Mouse (Mus musculus): ENCODE results near the gene Abtb1.

DNA sequence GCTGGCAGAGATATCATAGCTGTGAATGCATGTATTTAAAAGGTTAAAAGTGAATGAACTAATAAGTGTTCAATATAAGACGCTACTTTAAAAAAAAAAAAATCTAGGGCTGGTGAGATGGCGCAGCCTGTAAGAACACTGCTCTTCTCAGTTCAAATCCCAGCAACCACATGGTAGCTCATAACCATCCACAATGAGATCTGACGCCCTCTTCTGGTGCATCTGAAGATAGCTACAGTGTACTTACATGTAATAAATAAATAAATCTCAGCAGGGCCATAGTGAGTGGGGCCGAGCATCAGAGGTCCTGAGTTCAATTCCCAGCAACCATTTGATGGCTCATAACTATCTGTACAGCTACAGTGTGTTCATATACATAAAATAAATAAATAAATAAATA lies 37.7 kb upstream of the Abtb1 start:
- TF ChIP-seq CTCF (IDR thresholded peaks at IDR 0.05; ENCODE audit: low read depth), result peak; percentile 31; the same call in 1 of the 2 replicates
- TF ChIP-seq EP300 (IDR thresholded peaks at IDR 0.05; ENCODE audit: low read depth), result no peak
